Mouse (Mus musculus) forebrain, embryonic 14.5 days (tissue): ENCODE data around the gene Vipr2. TPM values are rescaled to one million over a fixed set of nuclear protein-coding genes. Genes with fewer than 3 reads are reported as not detected.

ENCODE experiments used
- ATAC-seq: fragments of 200-750 bp; cut with Nextera tagmentation; 2 replicates; pipeline ENCODE4 v1.8.0; 2017; ENCODE audit warnings: mild to moderate bottlenecking, moderate library complexity
- DNase-seq: peaks from one replicate; pipeline ENCODE4 v3.0.0-alpha.2; 2015; ENCODE audit warnings: low spot score
- H3K27ac ChIP-seq: fragments of 300-500 bp; sonication (generic); 2 replicates; pipeline ENCODE4 v1.5.1; 2014; ENCODE audit warnings: low read depth, mild to moderate bottlenecking, control low read depth, low read length, moderate library complexity
- H3K27me3 ChIP-seq: fragments of 300-500 bp; sonication (generic); replicated peaks from 2 replicates; pipeline ENCODE4 v1.6.1; 2014; ENCODE audit warnings: low read length, control low read depth, mixed read lengths; ENCODE audit not compliant: control insufficient read depth, insufficient read depth
- H3K36me3 ChIP-seq: fragments of 300-500 bp; sonication (generic); 2 replicates; pipeline ENCODE4 v1.6.1; 2014; ENCODE audit warnings: low read length, control low read depth; ENCODE audit not compliant: control insufficient read depth, insufficient read depth
- H3K4me1 ChIP-seq: fragments of 300-500 bp; sonication (generic); 2 replicates; pipeline ENCODE4 v1.6.1; 2014; ENCODE audit warnings: antibody characterized with exemption, low read length, control low read depth; ENCODE audit not compliant: control insufficient read depth, insufficient read depth
- H3K4me2 ChIP-seq: fragments of 300-500 bp; sonication (generic); 2 replicates; pipeline ENCODE4 v1.6.1; 2014; ENCODE audit warnings: mild to moderate bottlenecking, control low read depth, low read length
- H3K4me3 ChIP-seq: fragments of 300-500 bp; sonication (generic); 2 replicates; pipeline ENCODE4 v1.5.1; 2014; ENCODE audit warnings: low read depth, low read length, control low read depth
- H3K9ac ChIP-seq: fragments of 300-500 bp; sonication (generic); 2 replicates; pipeline ENCODE4 v1.6.1; 2014; ENCODE audit warnings: mild to moderate bottlenecking, low read length, control low read depth, moderate library complexity
- H3K9me3 ChIP-seq: fragments of 300-500 bp; sonication (generic); replicated peaks from 2 replicates; pipeline ENCODE4 v1.6.1; 2016; ENCODE audit warnings: low read length, control low read depth, mixed read lengths; ENCODE audit not compliant: control insufficient read depth
- WGBS: fragments of 180-500 bp; shearing (Covaris S2); extraction: QIAGEN DNeasy Blood & Tissue Kit; methylation state at CpG from one replicate; pipeline ENCODE4 v1.1.7; 2014; 5-methylcytosine and 5-hydroxymethylcytosine counted together
- polyA plus RNA-seq: library from polyadenylated mRNA; unstranded; fragments of >200 nt; fragmentation: Nextera tagmentation; extraction: Ambion mirVana; gene quantifications from 2 replicates; pipeline ENCODE4 v1.2.1, GENCODE M21; 2014

Vipr2 gene
- polyA plus RNA-seq, 1 experiment from 2014 or later = 1.2 TPM

DNA sequence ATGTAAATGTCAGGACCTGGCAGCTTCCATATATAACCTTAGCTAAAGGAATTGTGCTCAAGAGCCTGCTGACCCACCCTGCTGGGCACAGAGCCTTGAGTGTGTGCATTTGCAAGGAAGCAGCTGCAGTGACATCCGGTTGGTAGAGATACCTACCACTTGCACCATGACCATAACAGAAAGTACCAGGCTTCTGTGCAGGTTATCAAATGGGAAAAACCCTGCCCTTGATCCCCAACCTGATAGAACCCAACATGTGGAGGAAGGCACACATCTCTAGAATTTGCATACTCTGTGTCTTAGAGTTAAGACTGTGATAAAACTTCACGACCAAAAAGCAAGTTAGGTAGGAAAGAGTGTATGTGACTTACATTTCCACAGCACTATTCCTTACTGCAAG lies 63.1 kb downstream of the Vipr2 start:
- Histone ChIP-seq H3K27ac (no peak overlapping the region), H3K9ac (no peak overlapping the region), H3K27me3 (no peaks in the 10 kb centered on the region), H3K4me2 (no peak overlapping the region), H3K9me3 (no peaks in the 10 kb centered on the region), H3K4me3 (no peak overlapping the region), H3K4me1 (no peaks in the 10 kb centered on the region), H3K36me3 (no peaks in the 10 kb centered on the region)
- 78% methylated on average over 2 of the region's 2 CpGs for WGBS
- ATAC-seq (no peak), DNase-seq (no peak)

DNA sequence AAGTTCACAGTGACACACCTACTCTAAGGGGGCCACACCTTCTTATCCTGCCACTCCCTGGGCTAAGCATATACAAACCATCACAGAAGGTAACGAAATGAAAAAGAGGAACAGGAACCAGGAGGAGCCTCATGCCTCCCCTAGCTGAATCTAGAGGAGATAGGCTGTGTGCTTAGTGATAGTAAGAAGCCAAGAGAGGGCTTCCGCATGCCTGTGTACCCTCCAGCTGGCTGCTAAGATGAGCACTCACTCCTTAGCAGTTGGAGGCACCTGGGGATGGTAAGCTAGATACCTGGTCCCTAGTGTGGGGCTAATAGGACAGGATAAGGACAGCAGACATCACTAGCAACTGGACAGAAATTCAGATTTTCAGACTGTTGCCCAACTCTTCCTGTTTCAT lies 64.3 kb downstream of the Vipr2 start:
- DNase-seq (no peak), ATAC-seq (no peak)
- Histone ChIP-seq H3K27me3 (no peaks in the 10 kb centered on the region), H3K4me1 (no peaks in the 10 kb centered on the region), H3K27ac (no peak overlapping the region), H3K4me3 (no peak overlapping the region), H3K36me3 (no peaks in the 10 kb centered on the region), H3K9ac (no peak overlapping the region), H3K4me2 (no peak overlapping the region), H3K9me3 (no peaks in the 10 kb centered on the region)
- 94% methylated on average over 2 of the region's 2 CpGs for WGBS

DNA sequence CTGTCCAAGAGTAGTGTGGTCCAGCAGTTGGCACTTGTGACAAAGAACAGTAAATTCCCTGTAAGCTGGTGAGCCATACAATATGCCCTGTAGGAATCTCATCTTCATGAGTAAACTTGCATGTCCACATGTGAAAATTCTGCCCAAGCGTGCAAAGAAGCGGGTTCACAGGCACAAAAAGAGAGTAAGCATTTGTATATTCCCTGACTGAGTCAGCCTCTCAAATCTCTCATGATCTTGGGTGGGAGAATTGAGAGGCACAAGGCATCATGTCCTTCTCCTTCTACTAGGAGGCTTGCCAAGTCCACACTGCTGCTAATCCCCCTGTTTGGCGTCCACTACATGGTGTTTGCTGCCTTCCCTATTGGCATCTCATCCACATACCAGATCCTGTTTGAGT lies 64.9 kb downstream of the Vipr2 start:
- H3K36me3 ChIP-seq = no peaks in the 10 kb centered on the region
- no peaks in the 10 kb centered on the region for H3K4me1 ChIP-seq
- 91% methylated on average over 3 of the region's 3 CpGs for WGBS
- H3K9me3 ChIP-seq = no peaks in the 10 kb centered on the region
- no peak overlapping the region for H3K4me3 ChIP-seq
- ATAC-seq = no peak
- no peak overlapping the region for H3K27ac ChIP-seq
- H3K4me2 ChIP-seq = no peak overlapping the region
- H3K27me3 ChIP-seq = no peaks in the 10 kb centered on the region
- H3K9ac ChIP-seq = no peak overlapping the region
- DNase-seq = no peak

DNA sequence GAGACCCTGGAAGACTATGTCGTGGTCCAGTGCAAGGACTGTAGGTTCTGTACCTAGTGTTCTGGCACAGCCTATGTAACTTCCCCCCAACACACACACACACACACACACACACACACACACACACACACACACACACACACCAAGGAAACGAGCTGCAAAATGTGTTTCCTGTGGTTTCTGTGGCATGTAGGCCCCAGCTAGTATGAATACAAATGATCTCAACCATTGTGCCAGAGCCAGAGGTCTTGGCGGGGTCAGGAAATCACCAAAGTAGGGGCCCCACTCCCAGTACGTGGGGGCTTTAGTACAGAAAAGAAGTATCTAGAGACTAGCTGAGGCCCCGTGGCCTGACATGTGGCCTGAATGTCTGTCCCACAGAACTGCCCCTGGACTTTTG lies 67.7 kb downstream of the Vipr2 start:
- Histone ChIP-seq H3K4me1 (no peaks in the 10 kb centered on the region), H3K36me3 (no peaks in the 10 kb centered on the region), H3K27ac (no peak overlapping the region), H3K27me3 (no peaks in the 10 kb centered on the region), H3K4me3 (no peak overlapping the region), H3K4me2 (no peak overlapping the region), H3K9me3 (no peaks in the 10 kb centered on the region), H3K9ac (no peak overlapping the region)
- WGBS = 44% methylated on average over 5 of the region's 5 CpGs
- DNase-seq (no peak), ATAC-seq (no peak)

GRCm38 (mm10) chr12:116145686-116146085 lies 68.2 kb downstream of the Vipr2 start:
- ATAC-seq (no peak), DNase-seq (no peak)
- no peaks in the 10 kb centered on the region for H3K9me3 ChIP-seq
- no peaks in the 10 kb centered on the region for H3K36me3 ChIP-seq
- H3K9ac ChIP-seq = no peak overlapping the region
- no peak overlapping the region for H3K4me2 ChIP-seq
- 83% methylated on average over 1 of the region's 1 CpGs for WGBS
- no peaks in the 10 kb centered on the region for H3K27me3 ChIP-seq
- no peaks in the 10 kb centered on the region for H3K4me1 ChIP-seq
- H3K27ac ChIP-seq = no peak overlapping the region
- no peak overlapping the region for H3K4me3 ChIP-seq

GRCm38 (mm10) chr12:116146996-116147634 lies 69.6 kb downstream of the Vipr2 start:
- Histone ChIP-seq H3K9me3 (no peaks in the 10 kb centered on the region), H3K9ac (no peak overlapping the region), H3K4me3 (no peak overlapping the region), H3K27ac (no peak overlapping the region), H3K27me3 (no peaks in the 10 kb centered on the region), H3K4me2 (no peak overlapping the region), H3K36me3 (no peaks in the 10 kb centered on the region), H3K4me1 (no peaks in the 10 kb centered on the region)
- WGBS = 15% methylated on average over 8 of the region's 8 CpGs
- DNase-seq (peak; percentile 15), ATAC-seq (peak; percentile 70)

GRCm38 (mm10) chr12:116152866-116153428 lies 75.4 kb downstream of the Vipr2 start:
- H3K9ac ChIP-seq = no peak overlapping the region
- no peaks in the 10 kb centered on the region for H3K9me3 ChIP-seq
- no peaks in the 10 kb centered on the region for H3K27me3 ChIP-seq
- no peak overlapping the region for H3K27ac ChIP-seq
- WGBS = 74% methylated on average over 9 of the region's 9 CpGs
- no peak overlapping the region for H3K4me3 ChIP-seq
- H3K4me2 ChIP-seq = no peak overlapping the region
- H3K36me3 ChIP-seq = no peaks in the 10 kb centered on the region
- ATAC-seq = no peak
- DNase-seq = no peak
- H3K4me1 ChIP-seq = no peaks in the 10 kb centered on the region

GRCm38 (mm10) chr12:116156792-116157532 lies 79.4 kb downstream of the Vipr2 start:
- no peaks in the 10 kb centered on the region for H3K4me1 ChIP-seq
- H3K36me3 ChIP-seq = no peaks in the 10 kb centered on the region
- H3K9ac ChIP-seq = no peak overlapping the region
- no peaks in the 10 kb centered on the region for H3K27me3 ChIP-seq
- H3K27ac ChIP-seq = no peak overlapping the region
- ATAC-seq (no peak), DNase-seq (no peak)
- no peak overlapping the region for H3K4me3 ChIP-seq
- no peak overlapping the region for H3K4me2 ChIP-seq
- no peaks in the 10 kb centered on the region for H3K9me3 ChIP-seq
- WGBS = 84% methylated on average over 7 of the region's 7 CpGs

DNA sequence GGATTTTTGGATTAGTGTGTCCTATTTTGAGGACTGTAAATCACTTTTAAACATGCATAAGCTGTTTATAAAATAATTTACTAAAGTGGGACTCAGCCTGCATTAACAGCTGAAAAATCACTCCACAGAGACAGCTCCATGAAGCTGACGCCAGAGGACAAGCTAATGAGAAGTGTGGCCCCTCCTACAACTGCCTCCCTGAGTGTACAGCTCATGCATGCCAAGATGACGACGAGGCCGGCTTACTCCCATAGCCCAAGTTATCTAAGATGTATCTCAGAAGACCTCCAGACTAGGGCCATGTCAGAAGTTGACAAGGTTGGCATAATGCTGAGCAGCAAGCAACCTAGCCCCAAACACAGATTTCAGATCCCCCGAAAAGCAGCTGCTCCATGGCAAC lies 81.7 kb downstream of the Vipr2 start:
- Histone ChIP-seq H3K4me2 (no peak overlapping the region), H3K9ac (no peak overlapping the region), H3K4me1 (no peaks in the 10 kb centered on the region), H3K9me3 (no peaks in the 10 kb centered on the region), H3K27me3 (no peaks in the 10 kb centered on the region), H3K27ac (no peak overlapping the region), H3K36me3 (no peaks in the 10 kb centered on the region), H3K4me3 (no peak overlapping the region)
- 85% methylated on average over 5 of the region's 5 CpGs for WGBS
- no peak for DNase-seq
- ATAC-seq = no peak
